Mouse (Mus musculus) Patski (cell line): ENCODE data around the gene Snx1. TPM values are rescaled to one million over a fixed set of nuclear protein-coding genes. Genes with fewer than 3 reads are reported as not detected.

Experiments used
- ATAC-seq: fragments of 100-300 bp; one replicate; pipeline ENCODE4 v1.8.0; 2021
- CTCF ChIA-PET: fragments of 350-600 bp; sonication (Branson Sonifier 250); formaldehyde crosslinking; loops from one replicate; lab custom pipeline; 2022; ENCODE audit warnings: inconsistent platforms; lab: Charles Lee
- POLR2A ChIA-PET: fragments of 350-600 bp; sonication (Branson Sonifier 250); formaldehyde crosslinking; loops from one replicate; lab custom pipeline; 2022; ENCODE audit warnings: antibody characterized with exemption, inconsistent platforms; lab: Charles Lee
- DNase-seq: peaks from one replicate; pipeline ENCODE4 v3.0.0-alpha.2; 2011; ENCODE audit warnings: low read depth, low spot score
- H3K27me3 ChIP-seq: fragments of 371-371 bp; one replicate; pipeline ENCODE4 v1.5.1; 2021
- CTCF ChIP-seq: fragments of 100-300 bp; IDR thresholded peaks from one replicate; pipeline ENCODE4 v1.5.1; 2021
- in situ Hi-C: fragments of 300-500 bp; cut with MboI; formaldehyde crosslinking; loops from 3 replicates; pipeline ENCODE4 v1.11.1; 2018; ENCODE audit warnings: low pct_unique_long_range_greater_than_20kb, mixed read lengths
- polyA plus RNA-seq: library from polyadenylated mRNA; unstranded; gene quantifications from one replicate; pipeline ENCODE4 v1.2.3, GENCODE M21; 2021

Gene Snx1
- polyA plus RNA-seq = 103 TPM

- ATAC-seq = peak; percentile 32
- in situ Hi-C loops = loop anchor here (25.0 kb wide), 2 partner anchors 261 to 661 kb away; partner anchors contain the start of genes Aph1b and Gm10647
- CTCF ChIA-PET = no interaction called here
- POLR2A ChIA-PET = no interaction called here
- TF ChIP-seq CTCF = no peak
- H3K27me3 ChIP-seq = no peaks in the 10 kb centered on the region
- peak; percentile 91 for DNase-seq
These were observed at the start of gene Snx1, which contains the start of gene Ciao2a for GRCm38 (mm10) chr9:66126456-66127192. Gene Snx1, minus strand, starts transcription at chr9:66126587. Gene Ciao2a, plus strand, starts transcription at chr9:66126611.

GRCm38 (mm10) chr9:66174985-66175384, 48.6 kb upstream of the Snx1 start:
- DNase-seq (no peak), ATAC-seq (no peak)
- no peaks in the 10 kb centered on the region for H3K27me3 ChIP-seq
- in situ Hi-C loops = no loop called here
- POLR2A ChIA-PET = no interaction called here
- TF ChIP-seq CTCF = no peak
- CTCF ChIA-PET = no interaction called here

GRCm38 (mm10) chr9:66173316-66173855, 47.0 kb upstream of the Snx1 start:
- ATAC-seq = no peak
- in situ Hi-C loops = no loop called here
- no peaks in the 10 kb centered on the region for H3K27me3 ChIP-seq
- POLR2A ChIA-PET = no interaction called here
- no peak for TF ChIP-seq CTCF
- CTCF ChIA-PET = no interaction called here
- no peak for DNase-seq

- ChIA-PET CTCF (no interaction called here), POLR2A (interaction anchor here (0.5 kb wide), 1 partner anchor 106 kb away, joined by 3 read pairs; no protein-coding TSS in a partner anchor)
- no peak for TF ChIP-seq CTCF
- ATAC-seq (no peak), DNase-seq (no peak)
- H3K27me3 ChIP-seq = no peaks in the 10 kb centered on the region
- in situ Hi-C loops = no loop called here
These were observed 45.0 kb upstream of the Snx1 start for GRCm38 (mm10) chr9:66171275-66171921.

GRCm38 (mm10) chr9:66170506-66170905, 44.1 kb upstream of the Snx1 start:
- ATAC-seq (no peak), DNase-seq (no peak)
- in situ Hi-C loops = no loop called here
- ChIA-PET POLR2A (no interaction called here), CTCF (no interaction called here)
- no peak for TF ChIP-seq CTCF
- no peaks in the 10 kb centered on the region for H3K27me3 ChIP-seq

GRCm38 (mm10) chr9:66168233-66168632, 41.8 kb upstream of the Snx1 start:
- no peaks in the 10 kb centered on the region for H3K27me3 ChIP-seq
- in situ Hi-C loops = no loop called here
- DNase-seq (no peak), ATAC-seq (no peak)
- CTCF ChIA-PET = no interaction called here
- no peak for TF ChIP-seq CTCF
- POLR2A ChIA-PET = no interaction called here

- POLR2A ChIA-PET = no interaction called here
- CTCF ChIA-PET = no interaction called here
- DNase-seq (no peak), ATAC-seq (no peak)
- TF ChIP-seq CTCF = no peak
- in situ Hi-C loops = no loop called here
- no peaks in the 10 kb centered on the region for H3K27me3 ChIP-seq
These were observed 40.8 kb upstream of the Snx1 start for GRCm38 (mm10) chr9:66167222-66167621.

- ChIA-PET CTCF (no interaction called here), POLR2A (no interaction called here)
- in situ Hi-C loops = no loop called here
- no peaks in the 10 kb centered on the region for H3K27me3 ChIP-seq
- DNase-seq (no peak), ATAC-seq (no peak)
- TF ChIP-seq CTCF = no peak
These were observed 36.6 kb upstream of the Snx1 start for GRCm38 (mm10) chr9:66162995-66163394.

- in situ Hi-C loops = no loop called here
- peak; percentile 36 for TF ChIP-seq CTCF
- H3K27me3 ChIP-seq = peaks cover 5% of the 10 kb centered on the region
- ChIA-PET CTCF (no interaction called here), POLR2A (no interaction called here)
- no peak for DNase-seq
- ATAC-seq = no peak
These were observed 33.8 kb upstream of the Snx1 start for GRCm38 (mm10) chr9:66160155-66160554.

- ChIA-PET POLR2A (no interaction called here), CTCF (no interaction called here)
- H3K27me3 ChIP-seq = peaks cover 5% of the 10 kb centered on the region
- DNase-seq (no peak), ATAC-seq (no peak)
- in situ Hi-C loops = no loop called here
- TF ChIP-seq CTCF = no peak
These were observed 32.6 kb upstream of the Snx1 start for GRCm38 (mm10) chr9:66158885-66159430.
